Mouse (Mus musculus) cerebellum, adult 8-10 months (tissue): ENCODE data around the gene Higd1a.

ENCODE experiments used
- DNase-seq: peaks from one replicate; pipeline ENCODE4 v3.0.0; 2022

Higd1a gene

GRCm38 (mm10) chr9:121858153-121858488 is at the start of gene Higd1a:
TSS of gene Higd1a (minus strand) at chr9:121858362.
- DNase-seq, result no peak

- no peak for DNase-seq
Measured at GRCm38 (mm10) chr9:121907356-121908070, 49.4 kb upstream of the Higd1a start.

- no peak for DNase-seq
Measured at GRCm38 (mm10) chr9:121906456-121906855, 48.3 kb upstream of the Higd1a start.

- no peak for DNase-seq
Measured at GRCm38 (mm10) chr9:121905556-121906185, 47.5 kb upstream of the Higd1a start.

- DNase-seq, result no peak
Measured at GRCm38 (mm10) chr9:121904946-121905345, 46.8 kb upstream of the Higd1a start.

GRCm38 (mm10) chr9:121904319-121904718 is 46.2 kb upstream of the Higd1a start:
- no peak for DNase-seq

- DNase-seq, result peak; percentile 17
Measured at GRCm38 (mm10) chr9:121903476-121904305, 45.5 kb upstream of the Higd1a start.

GRCm38 (mm10) chr9:121901710-121902700 is 43.8 kb upstream of the Higd1a start:
- no peak for DNase-seq

- no peak for DNase-seq
Measured at GRCm38 (mm10) chr9:121900282-121900855, 42.2 kb upstream of the Higd1a start.

GRCm38 (mm10) chr9:121899306-121899705 is 41.1 kb upstream of the Higd1a start:
- DNase-seq, result no peak

GRCm38 (mm10) chr9:121898245-121898644 is 40.1 kb upstream of the Higd1a start, which contains the start of gene Ackr2:
TSS of gene Ackr2 (plus strand) at chr9:121898355.
- no peak for DNase-seq

- no peak for DNase-seq
Measured at GRCm38 (mm10) chr9:121896820-121897219, 38.7 kb upstream of the Higd1a start.

- no peak for DNase-seq
Measured at GRCm38 (mm10) chr9:121895392-121895993, 37.3 kb upstream of the Higd1a start.

- no peak for DNase-seq
Measured at GRCm38 (mm10) chr9:121894447-121894846, 36.3 kb upstream of the Higd1a start.

GRCm38 (mm10) chr9:121892057-121892687 is 34.0 kb upstream of the Higd1a start:
- no peak for DNase-seq

- no peak for DNase-seq
Measured at GRCm38 (mm10) chr9:121891301-121891700, 33.1 kb upstream of the Higd1a start.

- no peak for DNase-seq
Measured at GRCm38 (mm10) chr9:121890441-121890941, 32.3 kb upstream of the Higd1a start.

GRCm38 (mm10) chr9:121889927-121890440 is 31.8 kb upstream of the Higd1a start:
- DNase-seq, result no peak

- DNase-seq, result no peak
Measured at GRCm38 (mm10) chr9:121882015-121882457, 23.9 kb upstream of the Higd1a start.

- no peak for DNase-seq
Measured at GRCm38 (mm10) chr9:121881301-121881700, 23.1 kb upstream of the Higd1a start.

GRCm38 (mm10) chr9:121880840-121881239 is 22.7 kb upstream of the Higd1a start:
- DNase-seq, result peak; percentile 36
